Mouse (Mus musculus): ENCODE results near the gene Zfp169. TPM values are rescaled to one million over a fixed set of nuclear protein-coding genes. Genes with fewer than 3 reads are reported as not detected.

The Zfp169 gene
- total and polyA plus RNA-seq, 3 experiments, result 3.6 to 6.5 TPM; not detected in 1

DNA sequence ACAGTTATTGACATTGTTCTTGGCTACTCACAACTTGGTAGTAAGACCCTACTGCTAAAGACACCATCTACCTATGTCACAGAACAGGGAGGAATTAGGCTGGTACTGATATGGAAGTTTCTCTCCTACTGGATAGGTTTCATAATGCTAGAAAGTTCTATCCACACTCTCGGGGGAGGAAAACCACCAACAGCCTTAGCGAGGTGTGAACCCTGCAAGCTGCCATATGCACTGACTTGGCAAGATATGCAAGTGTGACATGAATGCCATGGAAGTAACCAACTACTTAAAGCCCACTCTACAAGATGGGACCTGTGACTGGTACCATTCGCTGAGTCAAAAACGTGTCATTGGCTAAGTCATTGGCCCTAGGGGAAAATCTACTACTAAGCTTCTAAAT lies 29.6 kb downstream of the Zfp169 start:
- no peaks in the 10 kb centered on the region for H3K36me3 ChIP-seq (ENCODE audit: control insufficient read depth in 1 of 2, insufficient read depth in 2 of 2, low read length in 2 of 2)
- no peak overlapping the region for H3K27ac ChIP-seq (ENCODE audit: control insufficient read depth, low read depth, low read length)
- no peak overlapping the region for H3K9ac ChIP-seq (ENCODE audit: control insufficient read depth, low read depth, low read length, poor library complexity, severe bottlenecking)
- H3K4me1 ChIP-seq (ENCODE audit: control insufficient read depth in 1 of 2, insufficient read depth in 2 of 2, low read length in 2 of 2), result no peaks in the 10 kb centered on the region
- no peaks in the 10 kb centered on the region for H3K79me2 ChIP-seq (ENCODE audit: control insufficient read depth, insufficient read depth, low read length, poor library complexity)
- no peaks in the 10 kb centered on the region for H3K27me3 ChIP-seq (ENCODE audit: control insufficient read depth in 1 of 2, insufficient read depth in 2 of 2, low read length in 2 of 2)
- DNase-seq (ENCODE audit: low read depth, low spot score), result no peak
- H3K9me3 ChIP-seq (replicated peaks; ENCODE audit: insufficient read depth, low read length), result no peaks in the 10 kb centered on the region
- TF ChIP-seq GATA1 (IDR thresholded peaks at IDR 0.05; ENCODE audit: low read depth, low read length), result no peak
- no peak for TF ChIP-seq MEF2A (IDR thresholded peaks at IDR 0.05; ENCODE audit: extremely low read depth, insufficient replicate concordance, low read depth, low read length, poor library complexity, severe bottlenecking)
- no peak for TF ChIP-seq TCF12 (IDR thresholded peaks at IDR 0.05; ENCODE audit: low read depth, low read length)
- no peak for TF ChIP-seq ZC3H11A (IDR thresholded peaks at IDR 0.05; ENCODE audit: low read depth, low read length)
- TF ChIP-seq EP300 (IDR thresholded peaks at IDR 0.05; ENCODE audit: low read depth in 1 of 2, low read length in 2 of 2), result no peak
- no peak for TF ChIP-seq SIN3A (IDR thresholded peaks at IDR 0.05; ENCODE audit: low read length)
- no peak for TF ChIP-seq MYC (IDR thresholded peaks at IDR 0.05; ENCODE audit: low read depth, low read length)
- no peak for TF ChIP-seq E2F4 (IDR thresholded peaks at IDR 0.05; ENCODE audit: borderline replicate concordance, low read depth, low read length)
- TF ChIP-seq NELFE (IDR thresholded peaks at IDR 0.05; ENCODE audit: low read depth, low read length), result no peak
- TF ChIP-seq MAFK (IDR thresholded peaks at IDR 0.05; ENCODE audit: borderline replicate concordance, low read depth, low read length), result no peak
- TF ChIP-seq BHLHE40 (IDR thresholded peaks at IDR 0.05; ENCODE audit: borderline replicate concordance, low read depth, low read length), result no peak
- TF ChIP-seq ETS1 (IDR thresholded peaks at IDR 0.05; ENCODE audit: low read depth, low read length), result no peak
- no peak for TF ChIP-seq CHD1 (IDR thresholded peaks at IDR 0.05; ENCODE audit: low read depth, low read length)
- TF ChIP-seq USF2 (IDR thresholded peaks at IDR 0.05; ENCODE audit: borderline replicate concordance in 1 of 2, insufficient read depth in 1 of 2, low read depth in 1 of 2, low read length in 2 of 2), result no peak
- H3K4me3 ChIP-seq (ENCODE audit: control insufficient read depth in 1 of 2, insufficient read depth in 1 of 2, low read depth in 2 of 2, low read length in 2 of 2), result no peak overlapping the region

- Histone ChIP-seq H3K9me3 (replicated peaks; ENCODE audit: insufficient read depth, low read length) (no peaks in the 10 kb centered on the region), H3K79me2 (ENCODE audit: control insufficient read depth, insufficient read depth, low read length, poor library complexity) (no peaks in the 10 kb centered on the region), H3K36me3 (ENCODE audit: control insufficient read depth in 1 of 2, insufficient read depth in 2 of 2, low read length in 2 of 2) (no peaks in the 10 kb centered on the region), H3K27ac (ENCODE audit: control insufficient read depth, low read depth, low read length) (no peak overlapping the region), H3K27me3 (ENCODE audit: control insufficient read depth in 1 of 2, insufficient read depth in 2 of 2, low read length in 2 of 2) (peaks cover 0 to 2% of the 10 kb centered on the region in 2 experiments; a peak in 1 of 4 replicates), H3K9ac (ENCODE audit: control insufficient read depth, low read depth, low read length, poor library complexity, severe bottlenecking) (no peak overlapping the region), H3K4me3 (ENCODE audit: control insufficient read depth in 1 of 2, insufficient read depth in 1 of 2, low read depth in 2 of 2, low read length in 2 of 2) (no peak overlapping the region), H3K4me1 (ENCODE audit: control insufficient read depth in 1 of 2, insufficient read depth in 2 of 2, low read length in 2 of 2) (no peaks in the 10 kb centered on the region)
- DNase-seq (ENCODE audit: low read depth, low spot score), result no peak
- TF ChIP-seq ZMIZ1 (IDR thresholded peaks at IDR 0.05; ENCODE audit: low read depth, low read length), result no peak
- TF ChIP-seq TAL1 (IDR thresholded peaks at IDR 0.05; ENCODE audit: low read length), result no peak
- TF ChIP-seq ZKSCAN1 (IDR thresholded peaks at IDR 0.05; ENCODE audit: low read depth, low read length), result no peak
- no peak for TF ChIP-seq BHLHE40 (IDR thresholded peaks at IDR 0.05; ENCODE audit: borderline replicate concordance, low read depth, low read length)
- no peak for TF ChIP-seq POLR2A (IDR thresholded peaks at IDR 0.05; ENCODE audit: control insufficient read depth in 1 of 2, insufficient read depth in 1 of 2, low read depth in 1 of 2, low read length in 2 of 2, poor library complexity in 1 of 2)
- TF ChIP-seq NRF1 (IDR thresholded peaks at IDR 0.05; ENCODE audit: insufficient read depth, low read depth, low read length, poor library complexity, severe bottlenecking), result no peak
- TF ChIP-seq UBTF (IDR thresholded peaks at IDR 0.05; ENCODE audit: borderline replicate concordance, insufficient read depth, low read depth, low read length), result no peak
- TF ChIP-seq RAD21 (IDR thresholded peaks at IDR 0.05; ENCODE audit: low read depth, low read length), result no peak
- no peak for TF ChIP-seq MAFK (IDR thresholded peaks at IDR 0.05; ENCODE audit: borderline replicate concordance, low read depth, low read length)
- no peak for TF ChIP-seq MYB (IDR thresholded peaks at IDR 0.05; ENCODE audit: low read depth, low read length)
- no peak for TF ChIP-seq CHD2 (IDR thresholded peaks at IDR 0.05; ENCODE audit: low read length)
- no peak for TF ChIP-seq SIN3A (IDR thresholded peaks at IDR 0.05; ENCODE audit: low read length)
- TF ChIP-seq TBP (IDR thresholded peaks at IDR 0.05; ENCODE audit: low read depth, low read length), result no peak
These were observed 44.5 kb downstream of the Zfp169 start for GRCm38 (mm10) chr13:48468656-48469180.
